Mouse (Mus musculus): Measurements from ENCODE around the gene Dus3l. TPM values are rescaled to one million over a fixed set of nuclear protein-coding genes. Genes with fewer than 3 reads are reported as not detected.
A peak's percentile ranks its signal among the peaks of the same experiment; 100 is the strongest.

Gene Dus3l
- 31.7 and 34.9 TPM in 2 replicates for polyA plus RNA-seq (2015; fragmentation: Nextera tagmentation; extraction: Ambion mirVana)

DNA sequence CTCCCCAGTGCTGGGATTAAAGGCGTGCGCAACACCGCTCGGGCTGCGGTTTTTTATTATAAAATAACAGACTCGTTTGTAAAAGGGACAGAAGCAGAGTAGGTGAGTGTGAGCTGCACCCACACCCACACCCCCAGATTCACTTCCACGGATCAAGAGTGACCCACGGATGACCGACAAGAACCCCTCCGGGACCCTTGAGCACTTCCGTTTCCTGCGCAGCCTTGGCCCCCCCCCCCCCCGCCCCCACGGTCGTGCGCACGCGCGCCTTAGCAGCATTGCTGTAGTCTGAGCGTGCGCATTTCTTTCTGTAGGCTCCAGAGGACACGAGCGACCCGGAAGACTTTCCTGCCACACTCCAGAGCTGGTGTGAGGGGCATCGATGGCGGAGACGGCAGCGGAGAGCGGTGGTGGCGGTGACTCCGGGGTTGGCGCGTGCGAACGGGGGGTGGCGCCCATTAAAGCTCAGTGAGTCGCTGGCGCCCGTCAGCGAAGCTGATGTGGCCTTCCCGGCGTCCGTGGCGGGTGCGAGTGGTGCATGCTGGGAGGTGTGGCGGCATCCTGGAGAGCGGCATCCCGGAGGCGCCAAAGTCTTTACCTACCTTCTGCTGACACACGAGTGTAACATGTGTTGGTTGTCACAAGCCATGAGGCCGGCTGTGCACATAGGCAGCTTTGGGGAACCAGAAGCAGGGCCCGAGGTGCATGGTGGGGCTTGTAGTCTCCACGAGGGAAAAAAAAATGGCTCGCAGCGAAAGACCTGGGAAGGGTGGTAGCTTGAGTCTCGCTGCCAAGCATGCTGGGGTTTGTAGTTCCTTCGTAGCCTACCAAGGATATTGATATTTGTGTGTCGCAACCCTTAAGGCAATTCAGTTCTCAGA is at the start of gene Dus3l:
Gene Dus3l (plus strand): TSS at position 284 of the 881 bp plus-strand sequence.
- under 1% methylated on average over 57 of the region's 58 CpGs for WGBS

DNA sequence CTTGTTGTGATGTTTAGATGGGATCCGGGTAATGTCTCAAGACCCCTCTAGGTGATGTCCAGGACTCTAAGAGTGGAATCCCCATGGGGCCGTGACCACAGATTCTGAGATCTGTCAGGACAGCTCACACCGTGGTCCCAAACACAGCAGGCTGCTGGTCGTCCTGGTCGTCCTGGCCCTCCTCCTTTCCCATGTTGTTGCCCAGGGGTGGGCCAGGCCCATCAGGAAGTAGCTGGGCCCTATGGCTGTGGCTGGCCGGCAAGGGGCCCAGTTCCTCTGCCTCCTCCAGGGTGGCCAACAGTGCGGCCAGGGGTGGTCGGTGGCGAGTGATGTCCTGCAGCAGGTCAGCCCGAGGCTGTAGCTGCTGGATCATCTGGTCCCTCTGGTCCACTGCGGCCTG is 49.2 kb upstream of the Dus3l start:
- no peak for ATAC-seq (replicated peaks; ENCODE audit: extremely low read depth, insufficient read depth, low FRiP score)
- Histone ChIP-seq H3K27ac (ENCODE audit: low read length) (no peak overlapping the region), H3K4me1 (ENCODE audit: control insufficient read depth, insufficient read depth, low read length) (peaks cover 22% of the 10 kb centered on the region), H3K36me3 (ENCODE audit: control insufficient read depth, insufficient read depth) (peaks cover 18% of the 10 kb centered on the region), H3K9ac (ENCODE audit: low read length) (no peak overlapping the region; the same call in 1 of the 2 replicates), H3K27me3 (ENCODE audit: control insufficient read depth, insufficient read depth, low read length) (no peaks in the 10 kb centered on the region), H3K4me2 (ENCODE audit: low read depth, low read length) (no peak overlapping the region), H3K9me3 (replicated peaks; ENCODE audit: control insufficient read depth, low read length) (no peaks in the 10 kb centered on the region), H3K4me3 (ENCODE audit: low read length) (no peak overlapping the region)
- 54% methylated on average over 11 of the region's 11 CpGs for WGBS

More for the DNA sequence above, at the start of gene Dus3l:
- Histone ChIP-seq H3K4me1 (ENCODE audit: control insufficient read depth, insufficient read depth, low read length) (peaks cover 24% of the 10 kb centered on the region), H3K4me3 (ENCODE audit: low read length) (peak within 1 kb of the TSS; percentile 91), H3K4me2 (ENCODE audit: low read depth, low read length) (peak within 1 kb of the TSS; percentile 80), H3K36me3 (ENCODE audit: control insufficient read depth, insufficient read depth) (peaks cover 27% of the 10 kb centered on the region), H3K9ac (ENCODE audit: low read length) (peak within 1 kb of the TSS; percentile 95), H3K27me3 (ENCODE audit: control insufficient read depth, insufficient read depth, low read length) (no peaks in the 10 kb centered on the region), H3K9me3 (replicated peaks; ENCODE audit: control insufficient read depth, low read length) (no peaks in the 10 kb centered on the region), H3K27ac (ENCODE audit: low read length) (peak within 1 kb of the TSS; percentile 99)
- peak; percentile 80 for ATAC-seq (replicated peaks; ENCODE audit: extremely low read depth, insufficient read depth, low FRiP score)

DNA sequence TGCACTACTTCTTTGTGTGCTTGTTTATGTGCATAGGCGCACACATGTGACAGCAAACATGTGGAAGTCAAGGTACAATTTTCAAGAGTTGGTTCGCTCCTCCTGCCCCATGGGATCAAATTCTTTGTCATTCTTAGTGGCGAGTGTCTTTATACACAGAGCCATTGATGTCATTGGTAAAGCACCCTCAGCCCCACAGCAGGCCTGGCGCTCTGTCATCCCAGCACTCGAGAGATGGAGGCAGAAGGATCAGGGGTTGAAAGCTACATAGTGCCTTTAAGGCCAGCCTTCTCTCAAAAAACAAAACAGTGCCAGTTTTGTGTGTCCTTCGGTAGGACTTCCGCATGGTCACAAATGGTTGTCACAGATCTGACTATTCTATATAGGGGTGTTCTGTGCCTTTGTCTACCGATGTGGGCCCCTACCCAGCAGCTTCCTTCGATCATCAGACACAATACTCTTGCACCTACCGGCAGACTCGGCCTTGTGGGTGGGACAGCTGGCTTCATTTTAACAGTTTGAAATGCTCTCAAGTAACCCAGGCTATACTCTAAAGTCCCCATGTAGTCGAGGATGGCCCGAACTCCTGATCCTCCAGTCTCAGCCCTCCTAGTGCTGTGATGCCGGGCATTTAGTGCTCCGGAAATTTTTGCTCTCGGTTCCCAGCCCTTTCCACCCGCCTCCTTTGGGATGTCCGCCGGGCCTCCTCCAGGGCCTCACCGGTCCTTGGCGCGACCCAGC is 48.5 kb upstream of the Dus3l start:
- peak overlapping the region; percentile 71 for H3K27ac ChIP-seq (ENCODE audit: low read length)
- H3K9ac ChIP-seq (ENCODE audit: low read length) = peak overlapping the region; percentile 83
- H3K9me3 ChIP-seq (replicated peaks; ENCODE audit: control insufficient read depth, low read length) = no peaks in the 10 kb centered on the region
- peak overlapping the region; percentile 87 for H3K4me3 ChIP-seq (ENCODE audit: low read length)
- peaks cover 10% of the 10 kb centered on the region for H3K36me3 ChIP-seq (ENCODE audit: control insufficient read depth, insufficient read depth)
- 25% methylated on average over 22 of the region's 22 CpGs for WGBS
- no peaks in the 10 kb centered on the region for H3K27me3 ChIP-seq (ENCODE audit: control insufficient read depth, insufficient read depth, low read length)
- H3K4me2 ChIP-seq (ENCODE audit: low read depth, low read length) = peak overlapping the region; percentile 79
- ATAC-seq (replicated peaks; ENCODE audit: extremely low read depth, insufficient read depth, low FRiP score) = no peak
- peaks cover 22% of the 10 kb centered on the region for H3K4me1 ChIP-seq (ENCODE audit: control insufficient read depth, insufficient read depth, low read length)

DNA sequence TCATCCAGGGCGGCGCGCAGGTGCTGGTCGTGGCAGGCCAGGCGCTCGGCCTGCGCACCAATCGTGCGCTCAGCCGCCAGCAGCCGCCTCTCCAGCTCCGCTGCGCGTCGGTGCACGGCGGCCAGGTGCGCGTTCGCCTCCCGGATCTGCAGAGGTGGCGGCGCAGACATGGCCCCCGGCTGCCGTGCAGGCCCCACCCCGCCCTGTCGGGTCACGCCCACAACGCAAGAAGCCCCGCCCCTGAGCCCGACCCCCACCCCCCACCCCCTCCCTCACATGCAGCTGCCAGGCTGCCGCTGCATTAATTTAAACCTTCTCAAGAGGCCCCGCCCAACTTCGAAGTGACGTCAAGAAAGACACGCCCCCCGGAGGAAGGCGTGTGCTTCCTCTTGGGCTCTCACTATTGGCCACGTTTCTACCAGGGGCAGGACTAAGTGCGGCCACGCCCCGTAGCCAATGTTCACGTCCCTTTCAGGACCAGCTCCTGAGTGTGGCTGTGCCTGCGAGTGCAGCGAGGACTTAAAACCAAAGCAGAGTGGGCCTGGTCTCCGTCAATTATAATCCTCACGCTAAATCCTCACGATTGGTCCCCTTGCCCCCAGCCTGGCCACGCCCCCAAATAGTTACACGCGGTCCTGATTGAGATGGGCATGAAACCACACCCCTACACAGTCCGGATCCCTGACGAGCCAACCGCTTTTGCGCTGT is 47.7 kb upstream of the Dus3l start:
- peak overlapping the region; percentile 96 for H3K9ac ChIP-seq (ENCODE audit: low read length)
- peak overlapping the region; percentile 79 for H3K4me2 ChIP-seq (ENCODE audit: low read depth, low read length)
- peak overlapping the region; percentile 85 for H3K27ac ChIP-seq (ENCODE audit: low read length)
- peak; percentile 91 for ATAC-seq (replicated peaks; ENCODE audit: extremely low read depth, insufficient read depth, low FRiP score)
- H3K36me3 ChIP-seq (ENCODE audit: control insufficient read depth, insufficient read depth) = peaks cover 10% of the 10 kb centered on the region
- no peaks in the 10 kb centered on the region for H3K9me3 ChIP-seq (replicated peaks; ENCODE audit: control insufficient read depth, low read length)
- H3K4me3 ChIP-seq (ENCODE audit: low read length) = peak overlapping the region; percentile 87
- WGBS = under 1% methylated on average over 54 of the region's 55 CpGs
- H3K4me1 ChIP-seq (ENCODE audit: control insufficient read depth, insufficient read depth, low read length) = peaks cover 22% of the 10 kb centered on the region
- no peaks in the 10 kb centered on the region for H3K27me3 ChIP-seq (ENCODE audit: control insufficient read depth, insufficient read depth, low read length)

DNA sequence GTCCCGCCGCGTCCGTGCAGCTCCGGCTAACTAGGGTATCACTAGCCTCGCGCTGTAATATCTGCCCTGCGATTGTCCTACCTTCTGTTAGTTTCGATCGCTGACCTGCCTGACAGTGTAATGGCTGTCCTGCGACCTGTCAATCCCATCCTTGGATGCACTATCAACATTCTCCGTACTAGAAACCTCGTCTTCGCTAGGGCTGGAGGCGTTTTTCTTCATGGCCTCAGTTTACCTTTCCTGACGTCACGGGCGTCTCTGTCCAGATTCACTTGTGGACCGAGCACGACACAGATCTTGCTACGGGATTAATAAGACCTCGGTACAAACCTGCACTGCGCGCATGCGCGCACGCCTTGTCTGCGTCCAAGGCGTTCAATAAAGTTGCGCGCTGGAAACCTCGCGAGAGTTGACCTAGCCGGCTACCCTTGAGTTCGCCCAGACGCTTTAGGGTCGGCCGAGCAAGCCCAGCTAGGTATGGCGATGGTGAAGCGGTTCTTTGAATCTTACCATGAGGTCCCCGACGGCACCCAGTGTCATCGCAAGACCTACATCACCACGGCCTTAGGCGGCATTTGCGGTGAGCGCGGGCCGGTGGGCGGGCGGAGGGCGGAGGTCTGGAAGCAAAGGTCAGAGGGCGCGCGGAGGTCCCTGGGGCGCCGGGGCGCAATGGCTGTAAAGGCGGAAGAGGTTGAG is 47.0 kb upstream of the Dus3l start, which contains the start of the genes Ndufa11 and Vmac:
Gene Ndufa11 (plus strand): TSS at position 405 of the 696 bp plus-strand sequence.
Gene Vmac (minus strand): TSS at position 660 of the 696 bp plus-strand sequence.
- Histone ChIP-seq H3K4me2 (ENCODE audit: low read depth, low read length) (peak within 1 kb of the TSS; percentile 79), H3K4me1 (ENCODE audit: control insufficient read depth, insufficient read depth, low read length) (peaks cover 22% of the 10 kb centered on the region), H3K4me3 (ENCODE audit: low read length) (peak within 1 kb of the TSS; percentile 87), H3K36me3 (ENCODE audit: control insufficient read depth, insufficient read depth) (peaks cover 14% of the 10 kb centered on the region), H3K9me3 (replicated peaks; ENCODE audit: control insufficient read depth, low read length) (no peaks in the 10 kb centered on the region), H3K27ac (ENCODE audit: low read length) (peak within 1 kb of the TSS; percentile 85), H3K27me3 (ENCODE audit: control insufficient read depth, insufficient read depth, low read length) (no peaks in the 10 kb centered on the region), H3K9ac (ENCODE audit: low read length) (peak within 1 kb of the TSS; percentile 96)
- peak; percentile 73 for ATAC-seq (replicated peaks; ENCODE audit: extremely low read depth, insufficient read depth, low FRiP score)
- WGBS = under 1% methylated on average over 59 of the region's 59 CpGs

DNA sequence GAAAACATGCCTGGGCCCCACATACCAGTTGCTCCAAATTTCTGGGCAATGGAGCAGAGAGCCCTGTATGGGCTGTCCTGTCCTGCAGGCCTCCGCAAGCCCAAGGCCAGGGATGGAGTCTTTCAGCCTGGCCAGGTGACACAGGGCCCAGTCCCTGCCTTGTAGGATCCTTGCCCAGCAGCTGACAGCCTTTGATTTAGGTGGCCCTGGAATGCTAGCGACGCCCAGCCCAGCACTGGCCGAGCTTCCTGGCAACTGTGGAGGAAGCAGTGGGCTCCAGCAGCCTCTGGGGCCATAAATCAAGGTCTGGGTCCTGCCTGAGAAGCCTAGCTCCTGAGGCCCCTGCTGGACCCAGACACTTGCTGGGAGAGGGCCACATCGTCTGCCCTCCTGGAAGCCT is 42.1 kb upstream of the Dus3l start:
- WGBS = 80% methylated on average over 5 of the region's 5 CpGs
- Histone ChIP-seq H3K27ac (ENCODE audit: low read length) (0 out of 2 replicates have a peak overlapping the region, but pooled peaks have one; percentile 27), H3K4me1 (ENCODE audit: control insufficient read depth, insufficient read depth, low read length) (peaks cover 31% of the 10 kb centered on the region), H3K4me3 (ENCODE audit: low read length) (no peak overlapping the region), H3K9ac (ENCODE audit: low read length) (no peak overlapping the region; the same call in 1 of the 2 replicates), H3K4me2 (ENCODE audit: low read depth, low read length) (no peak overlapping the region), H3K27me3 (ENCODE audit: control insufficient read depth, insufficient read depth, low read length) (no peaks in the 10 kb centered on the region), H3K9me3 (replicated peaks; ENCODE audit: control insufficient read depth, low read length) (peaks cover 5% of the 10 kb centered on the region; the same call in 1 of the 2 replicates), H3K36me3 (ENCODE audit: control insufficient read depth, insufficient read depth) (peaks cover 29% of the 10 kb centered on the region)
- no peak for ATAC-seq (replicated peaks; ENCODE audit: extremely low read depth, insufficient read depth, low FRiP score)

DNA sequence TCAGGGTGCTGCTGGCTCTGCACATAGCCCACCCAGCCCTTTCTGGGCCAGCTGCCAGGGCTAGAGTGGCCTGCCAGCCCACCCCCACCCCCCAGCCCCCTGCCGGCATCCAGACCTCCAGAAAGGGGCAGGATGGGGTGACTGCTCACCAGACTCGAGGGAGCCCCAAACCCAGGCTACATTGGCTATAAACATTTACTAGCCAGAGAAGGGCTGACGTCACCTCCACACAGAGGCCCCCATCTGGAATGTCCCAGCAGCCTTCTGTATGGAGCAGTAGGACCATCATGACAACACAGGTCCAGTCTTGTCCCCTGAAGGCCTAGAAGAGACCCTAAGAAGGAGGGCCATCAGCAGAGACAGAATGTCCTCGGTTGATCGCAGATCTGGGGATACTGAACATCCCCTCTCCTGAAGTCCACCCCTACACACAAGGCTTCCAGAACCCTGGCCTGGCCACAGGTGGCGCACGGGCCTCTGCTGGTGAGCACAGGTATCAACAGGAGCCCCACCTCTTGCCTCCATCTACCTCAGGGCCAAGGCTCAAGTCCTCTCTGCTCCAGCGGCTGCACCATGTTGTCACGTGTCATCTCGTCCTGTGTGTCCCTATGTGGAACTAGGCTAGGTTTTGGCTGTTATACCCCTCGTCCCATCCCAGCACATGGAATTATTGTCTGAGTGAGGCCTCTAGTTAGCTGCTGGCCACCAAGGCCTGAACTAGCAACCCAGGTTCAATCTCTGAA is 41.0 kb upstream of the Dus3l start:
- no peaks in the 10 kb centered on the region for H3K27me3 ChIP-seq (ENCODE audit: control insufficient read depth, insufficient read depth, low read length)
- H3K27ac ChIP-seq (ENCODE audit: low read length) = no peak overlapping the region
- H3K4me1 ChIP-seq (ENCODE audit: control insufficient read depth, insufficient read depth, low read length) = peaks cover 39% of the 10 kb centered on the region
- H3K9ac ChIP-seq (ENCODE audit: low read length) = peak overlapping the region; percentile 1; the same call in 1 of the 2 replicates
- no peak for ATAC-seq (replicated peaks; ENCODE audit: extremely low read depth, insufficient read depth, low FRiP score)
- peaks cover 5% of the 10 kb centered on the region; the same call in 1 of the 2 replicates for H3K9me3 ChIP-seq (replicated peaks; ENCODE audit: control insufficient read depth, low read length)
- H3K4me3 ChIP-seq (ENCODE audit: low read length) = no peak overlapping the region
- WGBS = 75% methylated on average over 11 of the region's 11 CpGs
- no peak overlapping the region for H3K4me2 ChIP-seq (ENCODE audit: low read depth, low read length)
- peaks cover 29% of the 10 kb centered on the region for H3K36me3 ChIP-seq (ENCODE audit: control insufficient read depth, insufficient read depth)
